Mouse (Mus musculus): ENCODE results near the gene Scml4. TPM values are rescaled to one million over a fixed set of nuclear protein-coding genes. Genes with fewer than 3 reads are reported as not detected.

Scml4 gene
- total and polyA plus RNA-seq, 3 experiments: 1.5 to 4.2 (median 3.9) TPM

- DNase-seq: no peak
These were observed 91.2 kb downstream of the Scml4 start for GRCm38 (mm10) chr10:42951078-42952045.

GRCm38 (mm10) chr10:42952046-42952420 lies 91.9 kb downstream of the Scml4 start:
- peak; percentile 82 for DNase-seq

GRCm38 (mm10) chr10:42953601-42954000 lies 93.4 kb downstream of the Scml4 start:
- no peak for DNase-seq

GRCm38 (mm10) chr10:42955205-42955604 lies 95.0 kb downstream of the Scml4 start:
- no peak for DNase-seq

- DNase-seq: peak; percentile 76
These were observed 97.9 kb downstream of the Scml4 start for GRCm38 (mm10) chr10:42957881-42958651.

- DNase-seq: no peak
These were observed 98.5 kb downstream of the Scml4 start for GRCm38 (mm10) chr10:42958686-42959085.

- DNase-seq: no peak
These were observed 101.6 kb downstream of the Scml4 start for GRCm38 (mm10) chr10:42961771-42962170.

GRCm38 (mm10) chr10:42962181-42962601 lies 102.0 kb downstream of the Scml4 start:
- no peak for DNase-seq

- peak; percentile 17 for DNase-seq
These were observed 102.5 kb downstream of the Scml4 start for GRCm38 (mm10) chr10:42962655-42963054.

- DNase-seq: no peak
These were observed 102.9 kb downstream of the Scml4 start for GRCm38 (mm10) chr10:42963061-42963460.

GRCm38 (mm10) chr10:42968332-42968731 lies 108.2 kb downstream of the Scml4 start:
- DNase-seq: no peak

GRCm38 (mm10) chr10:42972504-42973172 lies 112.5 kb downstream of the Scml4 start:
- peak; percentile 73 for DNase-seq

GRCm38 (mm10) chr10:42973537-42973936 lies 113.4 kb downstream of the Scml4 start:
- DNase-seq: no peak

- DNase-seq: peak; percentile 34
These were observed 116.4 kb downstream of the Scml4 start for GRCm38 (mm10) chr10:42976577-42976976.

- DNase-seq: no peak
These were observed 118.2 kb downstream of the Scml4 start for GRCm38 (mm10) chr10:42978346-42978745.

GRCm38 (mm10) chr10:42980999-42981757 lies 121.0 kb downstream of the Scml4 start:
- no peak for DNase-seq

GRCm38 (mm10) chr10:42984886-42985285 lies 124.7 kb downstream of the Scml4 start:
- peak; percentile 75 for DNase-seq

- DNase-seq: peak; percentile 67
These were observed 127.5 kb downstream of the Scml4 start for GRCm38 (mm10) chr10:42987594-42988052.

- no peak for DNase-seq
These were observed 128.5 kb downstream of the Scml4 start for GRCm38 (mm10) chr10:42988627-42989026.

GRCm38 (mm10) chr10:42989910-42990309 lies 129.7 kb downstream of the Scml4 start:
- peak; percentile 55 for DNase-seq

GRCm38 (mm10) chr10:42991018-42991417 lies 130.8 kb downstream of the Scml4 start:
- no peak for DNase-seq

Data from adrenal gland, adult 2 months (tissue).